Mouse (Mus musculus): ENCODE measurements around the gene Cracr2a. TPM values are rescaled to one million over a fixed set of nuclear protein-coding genes. Genes with fewer than 3 reads are reported as not detected.
A peak's percentile ranks its signal among the peaks of the same experiment; 100 is the strongest.
"Not testable (repeated sequence)": the region's sequence is repeated elsewhere in the genome, so short reads cannot be mapped to it uniquely, and the experiment has no call there.

Cracr2a gene
- polyA plus RNA-seq (2015; fragmentation: Nextera tagmentation; extraction: Ambion mirVana), result 1.0 and 1.2 TPM in 2 replicates

- Histone ChIP-seq H3K4me1 (peaks cover 9% of the 10 kb centered on the region), H3K36me3 (no peaks in the 10 kb centered on the region), H3K27ac (replicated peaks) (peak within 1 kb of the TSS; percentile 6; the same call in 1 of the 2 replicates), H3K9ac (replicated peaks) (peak within 1 kb of the TSS; percentile 36), H3K9me3 (replicated peaks) (no peaks in the 10 kb centered on the region), H3K4me2 (peak within 1 kb of the TSS; percentile 75), H3K4me3 (replicated peaks) (peak within 1 kb of the TSS; percentile 42), H3K27me3 (replicated peaks) (0 out of 2 replicates have a peak, but pooled peaks cover 3% of the 10 kb centered on the region)
- ATAC-seq (ENCODE audit: low FRiP score), result peak; percentile 90
- under 1% methylated on average over 22 of the region's 22 CpGs for WGBS
These were observed at the start of gene Cracr2a for GRCm38 (mm10) chr6:127561231-127562020. Gene Cracr2a (plus strand): TSS chr6:127561338.

- not testable (repeated sequence) for H3K27me3 ChIP-seq (replicated peaks); H3K9ac ChIP-seq (replicated peaks); H3K4me3 ChIP-seq (replicated peaks); ATAC-seq (ENCODE audit: low FRiP score); H3K9me3 ChIP-seq (replicated peaks); H3K4me2 ChIP-seq; H3K4me1 ChIP-seq; H3K36me3 ChIP-seq; H3K27ac ChIP-seq (replicated peaks)
- 89% methylated on average over 7 of the region's 12 CpGs for WGBS
These were observed 47.4 kb upstream of the Cracr2a start for GRCm38 (mm10) chr6:127513776-127514175.

GRCm38 (mm10) chr6:127521176-127521575 lies 40.0 kb upstream of the Cracr2a start:
- Histone ChIP-seq H3K36me3 (no peaks in the 10 kb centered on the region), H3K27ac (replicated peaks) (no peak overlapping the region), H3K27me3 (replicated peaks) (peaks cover 5% of the 10 kb centered on the region; the same call in 1 of the 2 replicates), H3K4me2 (no peak overlapping the region), H3K9ac (replicated peaks) (no peak overlapping the region), H3K4me3 (replicated peaks) (no peak overlapping the region), H3K9me3 (replicated peaks) (no peaks in the 10 kb centered on the region), H3K4me1 (no peaks in the 10 kb centered on the region)
- ATAC-seq (ENCODE audit: low FRiP score), result no peak
- WGBS, result 70% methylated on average over 8 of the region's 8 CpGs

GRCm38 (mm10) chr6:127522326-127522725 lies 38.8 kb upstream of the Cracr2a start:
- WGBS, result 80% methylated on average over 9 of the region's 9 CpGs
- Histone ChIP-seq H3K36me3 (no peaks in the 10 kb centered on the region), H3K27ac (replicated peaks) (no peak overlapping the region), H3K4me3 (replicated peaks) (no peak overlapping the region), H3K9ac (replicated peaks) (no peak overlapping the region), H3K4me2 (no peak overlapping the region), H3K27me3 (replicated peaks) (peaks cover 5% of the 10 kb centered on the region; the same call in 1 of the 2 replicates), H3K9me3 (replicated peaks) (no peaks in the 10 kb centered on the region), H3K4me1 (no peaks in the 10 kb centered on the region)
- ATAC-seq (ENCODE audit: low FRiP score), result no peak

GRCm38 (mm10) chr6:127524442-127524841 lies 36.7 kb upstream of the Cracr2a start:
- Histone ChIP-seq H3K27ac (replicated peaks) (no peak overlapping the region), H3K4me2 (no peak overlapping the region), H3K4me3 (replicated peaks) (no peak overlapping the region), H3K4me1 (no peaks in the 10 kb centered on the region; the same call in 1 of the 2 replicates), H3K27me3 (replicated peaks) (peaks cover 5% of the 10 kb centered on the region; the same call in 1 of the 2 replicates), H3K36me3 (no peaks in the 10 kb centered on the region), H3K9ac (replicated peaks) (no peak overlapping the region), H3K9me3 (replicated peaks) (no peaks in the 10 kb centered on the region)
- no peak for ATAC-seq (ENCODE audit: low FRiP score)
- 37% methylated on average over 8 of the region's 8 CpGs for WGBS

- H3K9me3 ChIP-seq (replicated peaks), result no peaks in the 10 kb centered on the region
- H3K27ac ChIP-seq (replicated peaks), result no peak overlapping the region
- H3K4me2 ChIP-seq, result no peak overlapping the region
- WGBS, result 86% methylated on average over 7 of the region's 7 CpGs
- ATAC-seq (ENCODE audit: low FRiP score), result no peak
- no peak overlapping the region for H3K4me3 ChIP-seq (replicated peaks)
- H3K4me1 ChIP-seq, result no peaks in the 10 kb centered on the region; the same call in none of the 2 replicates
- H3K36me3 ChIP-seq, result no peaks in the 10 kb centered on the region
- no peak overlapping the region for H3K9ac ChIP-seq (replicated peaks)
- peaks cover 5% of the 10 kb centered on the region; the same call in 1 of the 2 replicates for H3K27me3 ChIP-seq (replicated peaks)
These were observed 32.5 kb upstream of the Cracr2a start for GRCm38 (mm10) chr6:127528625-127529024.

GRCm38 (mm10) chr6:127529451-127529850 lies 31.7 kb upstream of the Cracr2a start:
- WGBS, result 79% methylated on average over 2 of the region's 2 CpGs
- Histone ChIP-seq H3K4me2 (no peak overlapping the region), H3K27ac (replicated peaks) (no peak overlapping the region), H3K9me3 (replicated peaks) (no peaks in the 10 kb centered on the region), H3K36me3 (no peaks in the 10 kb centered on the region), H3K9ac (replicated peaks) (no peak overlapping the region), H3K4me3 (replicated peaks) (no peak overlapping the region), H3K4me1 (no peaks in the 10 kb centered on the region; the same call in none of the 2 replicates), H3K27me3 (replicated peaks) (0 out of 2 replicates have a peak, but pooled peaks cover 5% of the 10 kb centered on the region)
- peak; percentile 61; the same call in 1 of the 2 replicates for ATAC-seq (ENCODE audit: low FRiP score)

GRCm38 (mm10) chr6:127530206-127530605 lies 30.9 kb upstream of the Cracr2a start:
- Histone ChIP-seq H3K9ac (replicated peaks) (no peak overlapping the region), H3K36me3 (no peaks in the 10 kb centered on the region), H3K27ac (replicated peaks) (no peak overlapping the region), H3K9me3 (replicated peaks) (no peaks in the 10 kb centered on the region), H3K27me3 (replicated peaks) (0 out of 2 replicates have a peak, but pooled peaks cover 5% of the 10 kb centered on the region), H3K4me1 (no peaks in the 10 kb centered on the region; the same call in none of the 2 replicates), H3K4me2 (no peak overlapping the region), H3K4me3 (replicated peaks) (no peak overlapping the region)
- no peak; the same call in 1 of the 2 replicates for ATAC-seq (ENCODE audit: low FRiP score)
- WGBS, result 64% methylated on average over 3 of the region's 3 CpGs

- 53% methylated on average over 3 of the region's 3 CpGs for WGBS
These were observed 29.5 kb upstream of the Cracr2a start for GRCm38 (mm10) chr6:127531412-127532205.

GRCm38 (mm10) chr6:127532304-127532703 lies 28.8 kb upstream of the Cracr2a start:
- H3K4me3 ChIP-seq (replicated peaks), result no peak overlapping the region
- no peak overlapping the region for H3K27ac ChIP-seq (replicated peaks)
- ATAC-seq (ENCODE audit: low FRiP score), result no peak
- 79% methylated on average over 5 of the region's 5 CpGs for WGBS
- no peaks in the 10 kb centered on the region for H3K27me3 ChIP-seq (replicated peaks)
- no peaks in the 10 kb centered on the region for H3K9me3 ChIP-seq (replicated peaks)
- no peak overlapping the region for H3K4me2 ChIP-seq
- H3K36me3 ChIP-seq, result no peaks in the 10 kb centered on the region
- H3K4me1 ChIP-seq, result no peaks in the 10 kb centered on the region; the same call in none of the 2 replicates
- H3K9ac ChIP-seq (replicated peaks), result no peak overlapping the region

More at GRCm38 (mm10) chr6:127531412-127532205, 29.5 kb upstream of the Cracr2a start:
- H3K9ac ChIP-seq (replicated peaks), result no peak overlapping the region
- no peak overlapping the region for H3K4me3 ChIP-seq (replicated peaks)
- ATAC-seq (ENCODE audit: low FRiP score), result no peak
- no peaks in the 10 kb centered on the region; the same call in none of the 2 replicates for H3K4me1 ChIP-seq
- H3K27ac ChIP-seq (replicated peaks), result no peak overlapping the region
- no peaks in the 10 kb centered on the region for H3K9me3 ChIP-seq (replicated peaks)
- no peak overlapping the region for H3K4me2 ChIP-seq
- no peaks in the 10 kb centered on the region for H3K36me3 ChIP-seq
- no peaks in the 10 kb centered on the region for H3K27me3 ChIP-seq (replicated peaks)

GRCm38 (mm10) chr6:127533766-127534165 lies 27.4 kb upstream of the Cracr2a start:
- ATAC-seq (ENCODE audit: low FRiP score), result no peak
- Histone ChIP-seq H3K4me2 (no peak overlapping the region), H3K4me1 (no peaks in the 10 kb centered on the region; the same call in none of the 2 replicates), H3K36me3 (no peaks in the 10 kb centered on the region), H3K27me3 (replicated peaks) (no peaks in the 10 kb centered on the region), H3K9ac (replicated peaks) (no peak overlapping the region), H3K9me3 (replicated peaks) (no peaks in the 10 kb centered on the region), H3K27ac (replicated peaks) (no peak overlapping the region), H3K4me3 (replicated peaks) (no peak overlapping the region)
- WGBS, result 81% methylated on average over 5 of the region's 5 CpGs

Measured in neural tube, embryonic 15.5 days (tissue).